Mouse (Mus musculus) induced T-regulatory cell, adult 2 months (primary cell): ENCODE measurements at regions not wholly inside any gene's neighbourhood (a gene's known extent, or its start where the extent isn't known, plus 50 kb on each side); places are given as distances from the start of the nearest gene placed in this dataset.

Experiments
- DNase-seq: peaks from one replicate; pipeline ENCODE4 v3.0.0-alpha.2; 2012; ENCODE audit warnings: low read depth

DNA sequence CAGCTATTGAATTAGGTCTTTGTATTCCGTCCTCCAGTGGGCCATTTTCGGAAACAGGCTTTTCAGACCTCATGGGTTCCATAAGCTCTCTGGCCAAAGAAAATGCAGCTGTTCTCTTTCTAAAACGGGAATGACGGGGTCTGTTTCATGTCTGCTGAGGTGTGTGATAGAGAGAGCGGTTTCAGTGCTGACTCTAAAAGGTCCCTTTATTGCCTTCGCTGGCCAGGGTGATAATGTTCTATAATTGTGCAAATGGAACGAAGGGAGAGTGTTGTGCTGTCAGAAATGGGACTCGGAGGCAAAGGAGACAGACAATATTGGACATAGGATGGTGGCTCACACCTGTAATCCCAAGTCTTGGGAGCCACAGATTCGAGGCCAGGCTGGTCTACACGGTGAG, 53.5 kb upstream of the Osbpl8 start:
- DNase-seq: no peak

DNA sequence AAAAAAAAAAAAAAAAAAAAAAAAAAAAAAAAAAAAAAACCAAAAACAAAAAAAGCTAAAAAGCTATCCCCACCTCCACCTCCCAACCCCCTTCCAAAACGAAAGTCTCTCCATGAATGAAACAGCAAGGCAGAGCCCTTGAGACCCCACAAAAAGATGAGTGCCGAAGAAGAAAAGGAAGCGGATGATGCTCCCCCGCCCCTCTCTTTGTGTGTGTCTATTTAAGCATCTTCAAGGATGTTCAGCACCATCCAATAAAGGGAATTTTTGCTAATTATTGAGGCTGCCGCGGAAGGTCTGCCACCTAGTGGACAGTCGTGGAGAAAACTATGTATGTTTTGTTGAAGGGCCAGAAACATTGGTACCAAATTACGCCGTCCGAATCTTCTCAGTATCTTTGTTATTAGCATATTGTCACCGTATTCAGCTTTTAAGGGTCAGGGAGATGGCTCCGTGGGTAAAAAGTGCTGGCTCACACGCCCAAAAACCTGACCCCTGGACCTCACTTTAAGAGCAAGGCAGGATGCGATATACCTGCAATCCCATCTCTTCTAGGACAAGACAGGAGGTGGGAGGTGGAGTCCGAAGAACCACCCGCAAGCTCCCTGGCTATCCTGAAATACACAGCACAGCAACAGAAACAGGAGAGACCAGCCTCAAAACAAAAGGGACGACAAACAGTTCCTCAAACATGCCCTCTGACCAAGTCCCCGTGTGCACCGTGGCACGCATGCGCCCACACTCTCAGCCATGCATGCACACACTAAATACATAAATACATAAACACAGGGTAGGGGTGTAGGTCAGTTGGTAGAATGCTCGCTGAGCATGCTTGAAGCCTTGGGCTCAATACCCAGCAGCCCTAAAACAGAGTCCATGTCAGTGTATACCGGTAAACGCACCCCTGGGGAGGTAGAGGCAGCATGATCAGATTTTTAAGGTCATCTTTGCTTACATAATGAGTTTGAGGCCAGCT, 55.6 kb upstream of the Osbpl8 start:
- DNase-seq: peak; percentile 86

DNA sequence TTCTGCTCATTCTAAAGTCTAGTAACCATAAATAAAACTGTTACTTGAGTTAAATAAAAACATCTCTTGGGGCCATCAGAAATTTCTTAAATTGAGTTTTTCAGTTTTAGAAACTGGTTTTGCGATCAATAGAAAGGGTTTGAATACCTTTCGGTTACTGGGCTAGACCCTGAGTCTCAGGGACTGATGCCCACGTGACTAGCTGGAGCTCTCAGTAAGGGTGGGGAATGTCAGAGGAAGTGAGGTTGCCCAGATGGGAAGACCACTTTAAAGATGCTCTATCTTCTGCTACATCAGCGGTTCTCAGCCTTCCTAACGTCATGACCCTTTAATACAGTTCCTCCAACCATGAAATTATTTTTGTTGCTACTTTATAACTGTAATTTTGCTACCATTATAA, 56.7 kb upstream of the Osbpl8 start:
- DNase-seq: no peak

DNA sequence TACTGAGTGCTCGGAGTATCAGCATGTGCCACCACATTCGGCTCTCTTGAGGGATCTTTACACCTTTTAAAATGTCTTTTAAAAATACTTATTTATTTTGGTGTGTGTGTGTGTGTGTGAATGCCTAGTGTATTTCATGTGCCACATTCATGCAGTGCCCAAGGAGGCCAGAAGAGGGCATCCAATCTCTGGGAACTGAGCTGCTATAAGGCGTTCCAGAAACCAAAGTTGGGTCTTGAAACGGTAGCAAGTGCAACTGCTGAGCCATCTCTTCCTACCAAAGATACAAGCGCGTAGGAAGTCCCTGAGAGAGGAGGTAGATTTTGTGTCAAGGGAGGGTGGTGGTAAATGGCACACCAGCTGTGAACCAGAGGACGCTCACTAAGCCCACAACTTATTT, 57.2 kb upstream of the Osbpl8 start:
- DNase-seq: peak; percentile 86

DNA sequence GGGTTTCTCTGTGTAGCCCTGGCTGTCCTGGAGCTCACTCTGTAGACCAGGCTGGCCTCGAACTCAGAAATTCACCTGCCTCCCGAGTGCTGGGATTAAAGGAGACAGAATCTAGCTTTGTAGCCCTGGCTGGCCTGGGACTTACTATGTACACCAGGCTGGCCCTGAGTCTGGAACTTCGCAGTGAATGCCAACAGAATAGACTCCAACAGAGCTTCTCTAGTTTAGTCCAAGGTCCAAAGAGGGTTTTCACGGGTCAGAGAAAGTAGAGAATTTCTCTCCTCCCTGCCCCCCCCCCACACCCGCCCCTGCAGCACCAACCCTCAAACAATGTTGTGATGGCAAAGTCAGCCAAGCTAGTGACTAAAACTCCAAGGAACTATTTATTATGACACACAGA, 58.1 kb upstream of the Osbpl8 start:
- DNase-seq: no peak

DNA sequence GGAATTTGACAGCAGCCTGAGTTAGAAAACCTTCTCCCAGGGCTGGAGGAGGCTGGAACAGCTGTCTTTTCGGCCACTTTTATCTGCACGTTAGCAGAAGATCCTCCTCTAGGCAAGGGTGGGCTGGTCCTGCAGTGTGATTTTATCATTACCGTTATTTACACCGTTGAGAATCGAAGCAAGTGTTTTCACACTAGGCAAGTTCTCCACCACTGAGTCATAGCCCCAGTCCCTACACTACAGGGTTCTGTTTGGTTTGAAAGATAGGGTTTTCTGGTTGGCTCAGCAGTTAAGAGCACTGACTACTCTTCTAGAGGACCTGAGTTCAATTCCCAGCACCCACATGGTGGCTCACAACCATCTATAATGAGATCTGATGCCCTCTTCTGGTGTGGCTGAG, 58.9 kb upstream of the Osbpl8 start:
- DNase-seq: no peak

DNA sequence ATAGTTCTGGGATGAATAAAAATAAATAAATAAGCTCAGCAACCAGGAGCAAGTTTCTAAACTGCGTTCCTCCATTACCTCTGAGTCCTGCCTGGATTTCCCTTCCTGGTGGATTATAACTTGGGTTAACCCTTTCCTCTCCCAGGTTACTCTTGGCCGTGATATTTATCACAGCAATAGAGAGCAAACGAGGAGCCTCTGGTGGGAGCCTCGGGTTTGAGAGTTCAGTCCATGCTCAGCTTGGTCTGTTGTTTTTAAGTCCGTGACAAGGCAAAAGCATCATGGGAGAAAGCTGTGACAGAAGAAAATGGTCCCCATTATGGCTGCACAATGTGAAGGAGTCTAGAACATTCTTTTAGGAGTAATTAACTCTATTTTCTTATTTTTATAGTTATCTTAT, 61.0 kb upstream of the Osbpl8 start:
- no peak for DNase-seq

DNA sequence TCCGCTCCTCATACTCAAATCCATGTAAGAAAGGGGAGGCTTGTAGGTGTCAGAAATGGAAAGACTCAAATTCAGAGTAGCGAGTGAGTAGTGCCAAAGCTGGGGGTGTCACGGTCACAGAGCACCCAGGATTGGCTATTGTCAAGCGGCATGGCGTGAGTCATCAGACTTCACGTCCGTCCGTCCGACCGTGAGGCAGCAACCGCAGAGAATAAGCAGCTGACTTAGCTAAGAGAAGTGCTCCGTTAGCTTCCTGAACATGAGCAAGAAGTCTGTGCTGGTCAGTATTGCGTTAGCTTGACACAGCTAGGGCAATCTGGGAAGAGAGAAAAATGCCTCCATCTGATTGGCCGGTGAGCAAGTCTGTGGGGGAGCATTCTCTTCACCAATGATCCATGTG, 61.5 kb upstream of the Osbpl8 start:
- peak; percentile 69 for DNase-seq

DNA sequence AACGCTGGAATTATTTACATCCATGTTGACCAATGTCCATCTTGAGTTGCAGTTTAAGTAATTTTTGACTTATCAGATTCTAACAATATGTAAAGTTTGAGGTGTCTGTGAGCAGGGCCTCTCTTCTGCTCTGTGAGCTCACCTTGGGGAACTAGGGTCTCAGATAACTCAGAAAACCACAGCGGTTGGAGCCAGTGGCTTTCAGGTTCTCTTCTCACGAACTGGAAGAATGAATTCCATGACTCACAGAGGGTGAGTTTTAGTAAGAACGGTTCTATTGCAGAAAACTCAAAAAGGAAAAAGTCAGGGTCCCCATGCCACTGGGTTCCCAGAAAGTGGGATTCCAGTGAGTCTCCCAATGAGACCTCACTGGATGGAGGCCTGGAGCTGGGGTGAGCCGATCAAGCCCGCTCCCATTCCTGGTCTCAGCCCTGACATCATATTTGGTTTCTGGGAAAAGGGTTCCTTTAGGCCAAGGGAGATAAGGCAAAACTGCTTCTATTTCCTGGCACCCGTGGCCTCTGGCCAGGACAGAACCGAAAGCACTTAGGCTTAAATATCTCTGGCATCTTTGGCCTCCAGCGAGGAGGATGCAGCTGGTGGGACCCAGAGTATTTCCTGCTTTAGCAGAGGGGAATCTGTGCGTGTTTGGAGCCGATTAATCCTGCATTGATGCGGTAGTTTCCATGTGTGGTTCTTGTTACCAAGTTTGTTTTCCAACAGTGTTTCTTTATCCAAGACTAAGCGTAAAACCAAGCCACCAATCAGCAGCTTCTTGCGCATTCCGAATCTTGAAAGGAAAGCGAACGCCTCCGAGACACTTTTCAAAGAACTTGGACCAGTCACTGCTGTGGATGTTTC, 62.4 kb upstream of the Osbpl8 start:
- DNase-seq: peak; percentile 55

DNA sequence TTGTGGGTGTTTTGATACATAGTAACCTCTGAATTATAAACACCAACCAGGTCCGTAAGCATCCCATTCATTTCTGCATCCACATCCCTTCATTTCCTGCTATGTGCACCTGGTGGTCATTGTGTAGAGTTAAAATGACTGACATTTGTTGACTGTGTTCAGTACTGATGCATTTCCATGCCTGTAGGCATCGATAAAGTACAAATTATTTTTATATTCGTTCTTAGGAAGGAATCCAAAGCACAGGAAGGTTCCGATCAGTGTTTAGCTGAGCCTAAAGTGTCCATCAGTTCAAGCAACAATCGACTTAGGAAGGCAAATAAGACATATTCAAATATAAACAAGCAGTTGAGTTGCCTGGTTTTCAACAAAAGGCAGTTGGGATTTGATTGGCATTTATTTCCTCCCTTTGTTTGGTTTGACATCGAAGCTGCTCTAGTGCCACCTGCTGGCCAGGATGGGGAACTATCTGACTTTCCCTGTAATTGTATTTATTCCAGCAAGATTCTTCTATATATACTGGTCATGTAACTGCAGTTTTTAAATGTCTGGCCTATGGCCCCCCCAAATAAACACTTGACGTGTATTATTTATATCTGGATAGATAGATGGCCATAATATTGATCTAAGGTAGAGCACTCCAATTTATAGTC, 64.6 kb upstream of the Osbpl8 start:
- DNase-seq: peak; percentile 81

DNA sequence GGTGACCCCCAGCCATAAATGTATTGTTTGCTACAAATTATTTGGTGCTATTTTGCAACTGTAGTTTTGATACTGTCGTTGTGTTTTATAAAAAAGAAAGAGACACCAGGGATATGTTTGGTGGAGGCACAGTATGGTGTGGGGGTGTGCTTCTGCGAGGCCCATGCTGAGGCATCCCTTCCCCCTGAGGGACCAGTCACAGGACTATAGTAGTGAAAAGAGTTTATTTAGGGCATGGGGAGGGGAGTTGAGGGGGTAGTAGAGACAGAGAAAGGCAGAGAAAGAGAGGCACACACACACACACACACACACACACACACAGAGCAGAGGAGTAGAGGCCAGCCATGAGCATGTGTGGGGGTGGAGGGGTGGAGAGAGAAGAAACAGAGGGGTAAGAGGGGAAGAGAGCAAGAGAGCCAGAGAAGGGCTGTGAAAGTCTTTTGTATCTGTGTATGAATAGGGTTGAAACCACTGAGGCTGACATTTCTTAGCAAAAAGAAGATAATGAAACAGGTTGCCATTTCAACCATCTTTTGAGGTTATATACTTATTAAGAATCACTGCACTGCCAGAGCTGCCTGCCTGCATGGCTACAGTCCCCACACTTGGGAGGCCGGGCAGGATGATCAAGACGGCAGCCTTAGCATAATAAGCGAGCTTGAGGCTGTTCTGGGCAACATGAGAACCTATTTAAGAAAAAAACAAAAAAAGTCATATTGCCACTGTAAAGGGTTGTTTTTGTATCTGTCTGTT, 65.3 kb upstream of the Osbpl8 start:
- DNase-seq: no peak

DNA sequence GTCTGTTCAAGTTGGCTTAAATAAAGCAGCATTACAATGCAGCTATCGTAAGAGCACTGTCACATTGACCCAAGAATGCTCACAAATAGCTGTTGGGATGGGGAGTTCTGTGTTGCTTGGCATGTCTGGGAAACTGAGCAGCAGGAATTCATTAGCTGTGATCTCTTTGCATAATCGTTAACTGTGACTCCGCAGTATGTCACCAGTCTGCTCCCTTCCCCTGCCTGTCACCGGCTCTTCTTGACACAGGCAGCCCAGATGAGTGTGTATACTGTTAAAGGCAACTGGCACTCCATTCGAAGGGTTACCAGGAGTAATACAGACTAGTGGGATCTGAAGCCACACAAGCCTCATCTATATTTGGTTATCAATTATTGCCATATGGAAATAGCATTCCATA, 67.3 kb upstream of the Osbpl8 start:
- no peak for DNase-seq

DNA sequence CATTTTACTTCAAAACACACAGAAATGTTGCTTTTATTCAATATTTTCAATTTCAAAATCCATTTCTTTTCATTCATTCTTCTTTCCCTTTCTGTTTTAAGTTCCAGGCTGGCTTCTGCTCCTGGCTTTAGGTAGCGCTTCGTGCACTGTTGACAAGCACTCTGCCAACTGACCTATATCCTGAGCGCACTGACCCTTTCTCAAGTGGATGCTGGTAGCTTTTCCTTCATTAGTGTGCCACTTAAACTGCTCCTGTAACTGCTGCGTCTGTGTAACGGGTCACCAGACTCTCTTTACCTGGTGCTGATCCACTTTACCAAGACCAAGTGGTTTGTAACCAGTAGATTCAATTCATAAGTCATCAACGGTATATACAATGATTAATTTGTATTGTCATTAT, 67.7 kb upstream of the Osbpl8 start:
- no peak for DNase-seq

DNA sequence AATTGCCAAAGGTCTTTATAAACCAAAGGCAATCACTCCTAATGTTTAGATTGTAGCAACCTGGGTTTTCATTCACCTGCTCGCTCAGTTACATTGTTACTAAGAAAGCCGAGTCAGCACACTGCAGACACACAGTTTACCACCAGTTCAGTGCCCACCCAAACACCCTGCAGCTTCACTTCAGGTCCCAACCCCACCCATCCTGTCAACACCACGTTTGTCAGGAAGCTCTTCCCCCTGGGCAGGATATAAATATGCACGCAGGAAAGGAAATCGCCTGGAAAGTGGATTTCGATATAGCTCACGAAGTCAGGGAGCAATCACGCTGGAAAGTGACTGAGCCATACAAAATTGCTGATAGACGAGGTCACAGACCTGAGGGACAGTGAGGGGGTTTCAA, 70.1 kb upstream of the Osbpl8 start:
- DNase-seq: no peak

DNA sequence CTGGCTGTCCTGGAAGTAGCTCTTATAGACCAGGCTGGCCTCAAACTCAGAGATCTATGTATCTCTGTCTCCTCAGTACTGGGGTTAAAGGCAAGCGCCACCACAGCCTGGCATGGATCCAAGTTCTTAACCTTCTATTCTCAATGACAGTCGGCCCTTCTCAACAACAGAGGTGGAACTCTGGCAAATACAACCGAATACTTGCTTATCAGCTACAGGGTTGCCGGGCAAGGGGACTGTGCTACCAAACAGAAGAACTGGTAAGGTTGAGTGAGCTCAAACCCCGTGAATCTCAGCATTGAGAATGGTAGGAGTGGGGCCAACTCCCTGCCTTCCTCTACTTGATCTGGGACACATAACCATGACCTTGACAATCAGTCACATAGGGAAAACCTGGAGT, 75.2 kb upstream of the Osbpl8 start:
- DNase-seq: no peak

DNA sequence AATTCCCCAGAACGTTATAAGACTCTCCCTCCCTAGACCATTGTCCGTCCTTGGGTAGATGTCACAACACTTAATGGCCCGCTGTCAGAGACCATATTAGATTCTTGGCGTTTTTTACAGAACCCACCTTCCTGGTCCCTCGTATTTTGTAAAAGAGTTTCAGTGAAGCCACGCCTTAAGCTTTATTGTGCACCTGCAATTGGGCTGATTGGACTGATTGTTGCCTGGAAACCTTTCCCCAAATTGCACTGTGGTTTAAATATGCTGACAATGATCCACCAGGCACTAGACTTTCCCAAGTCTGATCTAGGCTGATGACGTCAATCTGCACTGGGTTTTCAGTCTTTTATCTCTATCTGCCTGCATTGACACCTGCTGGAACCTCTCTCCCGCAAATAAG, 75.6 kb upstream of the Zdhhc17 start:
- peak; percentile 19 for DNase-seq

DNA sequence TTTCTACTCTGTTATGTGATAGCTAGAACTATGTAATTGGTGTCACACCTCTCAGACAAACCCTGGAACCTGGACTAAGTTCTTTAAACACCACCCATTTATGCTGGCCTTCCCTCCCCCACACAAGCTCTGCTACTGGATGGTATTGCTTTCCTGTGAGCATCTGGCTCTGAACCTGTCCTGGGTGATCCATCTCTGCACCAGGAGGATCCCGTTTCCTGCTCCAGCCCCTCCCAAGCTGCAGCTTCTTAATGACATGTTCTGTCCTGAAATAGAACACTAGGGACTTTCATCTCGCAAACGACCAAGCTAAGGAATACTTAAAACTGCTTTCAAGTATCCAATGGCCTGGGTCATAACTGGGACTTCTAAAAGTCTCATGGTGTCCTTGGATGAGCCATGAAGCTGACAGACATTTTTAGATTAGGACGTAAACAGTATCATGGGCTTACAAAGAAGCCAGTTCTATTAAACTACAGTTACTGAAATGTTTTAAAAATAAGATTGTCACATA, 74.4 kb upstream of the Zdhhc17 start:
- DNase-seq: no peak

DNA sequence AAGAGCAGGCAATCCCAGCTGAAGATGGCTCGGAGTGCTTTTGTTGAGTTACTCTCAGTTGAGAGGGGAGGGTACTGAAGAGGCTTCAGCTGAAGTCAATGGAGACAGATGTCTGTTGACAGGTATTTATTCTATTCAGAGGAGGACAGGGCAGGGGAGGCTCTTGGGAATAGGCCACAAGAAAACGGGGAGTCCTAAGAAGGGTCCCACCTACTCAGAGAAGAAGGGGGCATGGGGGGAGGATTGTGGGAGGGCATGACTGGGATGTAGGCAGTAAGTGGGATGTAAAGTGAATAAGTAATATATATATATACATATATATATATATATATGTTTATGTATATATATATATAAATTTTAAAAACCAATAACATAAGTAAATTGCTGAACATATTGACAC, 73.9 kb upstream of the Zdhhc17 start:
- DNase-seq: no peak

DNA sequence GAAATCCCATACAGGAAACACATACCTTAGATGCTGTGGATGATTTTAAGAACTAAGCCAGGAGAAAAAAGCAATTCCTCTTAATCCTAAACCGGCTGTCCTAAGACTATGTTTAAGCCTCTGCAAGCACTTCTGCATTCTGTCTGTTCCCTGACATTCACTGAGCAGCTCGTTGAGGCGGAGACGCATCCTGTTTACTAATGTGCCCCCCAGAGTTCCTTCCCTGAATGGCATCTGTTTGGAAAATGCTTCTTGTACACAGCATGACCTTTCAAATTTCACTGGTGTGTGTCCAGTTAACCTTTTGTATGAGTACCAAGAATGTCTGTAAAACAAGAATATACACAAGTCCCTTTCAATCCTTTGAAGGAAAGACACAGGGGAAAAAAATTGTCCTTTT, 73.4 kb upstream of the Zdhhc17 start:
- DNase-seq: no peak

DNA sequence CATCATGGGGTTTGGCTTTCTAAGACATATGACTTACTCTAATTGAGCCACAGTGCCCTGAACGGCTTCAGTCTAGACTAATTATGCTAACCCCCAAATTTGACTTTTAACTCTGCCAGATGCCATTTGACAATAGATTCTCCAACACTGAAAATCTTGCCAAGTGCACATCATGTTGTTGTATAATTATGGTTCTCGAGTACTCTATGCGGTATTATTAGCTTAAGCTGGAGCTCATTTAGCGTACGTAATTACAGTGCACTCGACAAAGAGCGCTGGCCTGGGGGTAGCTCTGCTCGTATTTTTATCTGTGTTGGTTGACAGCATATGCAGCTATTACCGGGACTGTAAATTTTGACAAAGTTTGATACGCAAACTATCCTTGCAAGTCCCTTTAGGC, 70.4 kb upstream of the Zdhhc17 start:
- no peak for DNase-seq

DNA sequence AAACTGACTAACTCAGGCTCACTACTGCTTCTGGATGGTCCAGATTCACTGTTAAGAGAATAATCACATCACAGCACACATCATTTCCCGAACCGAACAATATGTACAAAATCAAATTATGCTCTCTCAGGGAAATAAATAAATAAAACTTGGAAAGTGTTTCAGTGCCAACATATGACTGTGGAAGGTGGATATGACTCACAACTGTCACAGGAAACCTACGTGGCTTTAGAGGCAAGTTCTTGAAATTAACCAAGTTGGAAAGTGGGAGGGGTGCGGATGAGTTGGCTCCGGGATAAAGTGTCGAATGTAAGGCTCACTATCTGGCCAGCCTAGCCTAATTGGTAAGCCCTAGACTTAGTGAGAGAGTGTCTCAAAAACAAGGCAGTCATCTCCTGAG, 69.1 kb upstream of the Zdhhc17 start:
- no peak for DNase-seq

DNA sequence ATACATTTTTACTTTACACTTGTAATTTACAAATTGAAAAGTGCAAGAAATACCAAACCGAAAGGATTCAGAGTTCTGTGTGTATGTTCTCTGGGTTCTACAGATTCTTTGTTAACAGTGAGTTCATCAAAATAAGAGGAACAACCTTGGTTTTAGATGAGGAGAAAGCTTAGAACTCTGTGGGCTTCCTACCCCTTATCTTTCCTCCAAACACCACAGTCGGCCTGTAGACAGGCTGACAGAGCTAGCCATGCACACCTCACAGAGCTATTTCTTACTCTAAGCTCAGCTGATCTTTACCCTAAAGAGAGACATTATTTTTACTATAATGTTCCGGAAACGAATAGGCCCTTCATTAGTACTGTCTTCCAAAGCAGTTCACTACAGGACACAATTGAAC, 67.7 kb upstream of the Zdhhc17 start:
- no peak for DNase-seq
